Mouse (Mus musculus) embryonic facial prominence, embryonic 11.5 days (tissue): ENCODE measurements around the gene Pik3cb. TPM values are rescaled to one million over a fixed set of nuclear protein-coding genes. Genes with fewer than 3 reads are reported as not detected.

Source experiments
- ATAC-seq: fragments of 200-750 bp; cut with Nextera tagmentation; replicated peaks from 2 replicates; pipeline ENCODE4 v1.8.0; 2017; ENCODE audit warnings: low read depth; ENCODE audit not compliant: insufficient number of reproducible peaks, low FRiP score, low TSS enrichment
- DNase-seq: peaks from one replicate; pipeline ENCODE4 v3.0.0-alpha.2; 2015; ENCODE audit warnings: low spot score
- H3K27ac ChIP-seq: fragments of 300-500 bp; sonication (generic); replicated peaks from 2 replicates; pipeline ENCODE4 v1.5.1; 2014; ENCODE audit warnings: mild to moderate bottlenecking, low read depth, low read length, control low read depth
- H3K27me3 ChIP-seq: fragments of 300-500 bp; sonication (generic); 2 replicates; pipeline ENCODE4 v1.6.1; 2014; ENCODE audit warnings: mild to moderate bottlenecking, low read length, moderate library complexity, mixed read lengths; ENCODE audit not compliant: control insufficient read depth, insufficient read depth
- H3K36me3 ChIP-seq: fragments of 300-500 bp; sonication (generic); replicated peaks from 2 replicates; pipeline ENCODE4 v1.6.1; 2014; ENCODE audit warnings: low read depth, mild to moderate bottlenecking, low read length, moderate library complexity, mixed read lengths; ENCODE audit not compliant: control insufficient read depth, insufficient read depth
- H3K4me1 ChIP-seq: fragments of 300-500 bp; sonication (generic); 2 replicates; pipeline ENCODE4 v1.6.1; 2014; ENCODE audit warnings: low read length, mixed read lengths; ENCODE audit not compliant: control insufficient read depth, insufficient read depth
- H3K4me2 ChIP-seq: fragments of 300-500 bp; sonication (generic); 2 replicates; pipeline ENCODE4 v1.6.1; 2014; ENCODE audit warnings: low read depth, mild to moderate bottlenecking, control low read depth, low read length, moderate library complexity
- H3K4me3 ChIP-seq: fragments of 300-500 bp; sonication (generic); 2 replicates; pipeline ENCODE4 v1.5.1; 2014; ENCODE audit warnings: low read depth, low read length, control low read depth
- H3K9ac ChIP-seq: fragments of 300-500 bp; sonication (generic); replicated peaks from 2 replicates; pipeline ENCODE4 v1.6.1; 2014; ENCODE audit warnings: mild to moderate bottlenecking, control low read depth, low read length
- H3K9me3 ChIP-seq: fragments of 300-500 bp; sonication (generic); replicated peaks from 2 replicates; pipeline ENCODE4 v1.6.1; 2016; ENCODE audit warnings: mild to moderate bottlenecking, low read length, inconsistent platforms, mixed read lengths; ENCODE audit not compliant: control insufficient read depth
- WGBS: fragments of 180-500 bp; shearing (Covaris S2); extraction: QIAGEN DNeasy Blood & Tissue Kit; methylation state at CpG from one replicate; pipeline ENCODE4 v1.1.7; 2014; 5-methylcytosine and 5-hydroxymethylcytosine counted together
- polyA plus RNA-seq: library from polyadenylated mRNA; unstranded; fragments of >200 nt; fragmentation: Nextera tagmentation; extraction: Ambion mirVana; gene quantifications from 2 replicates; pipeline ENCODE4 v1.2.1, GENCODE M21; 2014

Gene Pik3cb
- polyA plus RNA-seq, 1 experiment from 2014 or later = 0.90 TPM

GRCm38 (mm10) chr9:99095192-99095591 is 45.2 kb downstream of the Pik3cb start:
- Histone ChIP-seq H3K9me3 (no peaks in the 10 kb centered on the region), H3K27me3 (no peaks in the 10 kb centered on the region), H3K4me3 (no peak overlapping the region), H3K9ac (no peak overlapping the region), H3K36me3 (no peaks in the 10 kb centered on the region), H3K27ac (no peak overlapping the region), H3K4me2 (no peak overlapping the region), H3K4me1 (no peaks in the 10 kb centered on the region)
- DNase-seq (no peak), ATAC-seq (no peak)
- 88% methylated on average over 7 of the region's 7 CpGs for WGBS

- Histone ChIP-seq H3K27me3 (no peaks in the 10 kb centered on the region), H3K4me1 (no peaks in the 10 kb centered on the region)
- WGBS = 83% methylated on average over 4 of the region's 4 CpGs
These were observed 49.9 kb downstream of the Pik3cb start for GRCm38 (mm10) chr9:99090546-99090945.

GRCm38 (mm10) chr9:99089904-99090303 is 50.5 kb downstream of the Pik3cb start:
- Histone ChIP-seq H3K4me1 (no peaks in the 10 kb centered on the region), H3K36me3 (no peaks in the 10 kb centered on the region), H3K9ac (no peak overlapping the region), H3K4me2 (no peak overlapping the region), H3K27ac (no peak overlapping the region), H3K9me3 (no peaks in the 10 kb centered on the region), H3K27me3 (no peaks in the 10 kb centered on the region), H3K4me3 (no peak overlapping the region)
- DNase-seq (no peak), ATAC-seq (no peak)
- WGBS = 90% methylated on average over 4 of the region's 4 CpGs

More at GRCm38 (mm10) chr9:99090546-99090945, 49.9 kb downstream of the Pik3cb start:
- H3K9me3 ChIP-seq = no peaks in the 10 kb centered on the region
- no peak overlapping the region for H3K27ac ChIP-seq
- ATAC-seq (no peak), DNase-seq (no peak)
- no peak overlapping the region for H3K4me2 ChIP-seq
- no peak overlapping the region for H3K9ac ChIP-seq
- no peaks in the 10 kb centered on the region for H3K36me3 ChIP-seq
- H3K4me3 ChIP-seq = no peak overlapping the region

GRCm38 (mm10) chr9:99081718-99082117 is 58.7 kb downstream of the Pik3cb start:
- ATAC-seq (no peak), DNase-seq (no peak)
- H3K27me3 ChIP-seq = no peaks in the 10 kb centered on the region
- H3K9me3 ChIP-seq = no peaks in the 10 kb centered on the region
- H3K9ac ChIP-seq = no peak overlapping the region
- H3K27ac ChIP-seq = no peak overlapping the region
- WGBS = 93% methylated on average over 5 of the region's 5 CpGs
- H3K4me1 ChIP-seq = no peaks in the 10 kb centered on the region
- no peak overlapping the region for H3K4me3 ChIP-seq
- H3K4me2 ChIP-seq = no peak overlapping the region
- no peaks in the 10 kb centered on the region; the same call in 1 of the 2 replicates for H3K36me3 ChIP-seq

GRCm38 (mm10) chr9:99081308-99081707 is 59.1 kb downstream of the Pik3cb start:
- WGBS = 83% methylated on average over 3 of the region's 3 CpGs
- Histone ChIP-seq H3K27ac (no peak overlapping the region), H3K36me3 (no peaks in the 10 kb centered on the region; the same call in 1 of the 2 replicates), H3K27me3 (no peaks in the 10 kb centered on the region), H3K9me3 (no peaks in the 10 kb centered on the region), H3K4me3 (no peak overlapping the region), H3K9ac (no peak overlapping the region), H3K4me2 (no peak overlapping the region), H3K4me1 (no peaks in the 10 kb centered on the region)
- DNase-seq (no peak), ATAC-seq (no peak)

GRCm38 (mm10) chr9:99080657-99081056 is 59.8 kb downstream of the Pik3cb start:
- 99% methylated on average over 2 of the region's 2 CpGs for WGBS
- ATAC-seq = no peak
- no peak overlapping the region for H3K9ac ChIP-seq
- no peaks in the 10 kb centered on the region for H3K9me3 ChIP-seq
- H3K4me3 ChIP-seq = no peak overlapping the region
- no peak overlapping the region for H3K27ac ChIP-seq
- H3K36me3 ChIP-seq = no peaks in the 10 kb centered on the region; the same call in 1 of the 2 replicates
- H3K4me1 ChIP-seq = no peaks in the 10 kb centered on the region
- DNase-seq = no peak
- H3K4me2 ChIP-seq = no peak overlapping the region
- H3K27me3 ChIP-seq = no peaks in the 10 kb centered on the region

- no peak overlapping the region for H3K4me3 ChIP-seq
- H3K9ac ChIP-seq = no peak overlapping the region
- 81% methylated on average over 2 of the region's 2 CpGs for WGBS
- no peaks in the 10 kb centered on the region for H3K27me3 ChIP-seq
- H3K36me3 ChIP-seq = no peaks in the 10 kb centered on the region
- no peaks in the 10 kb centered on the region for H3K4me1 ChIP-seq
- ATAC-seq (no peak), DNase-seq (no peak)
- no peaks in the 10 kb centered on the region for H3K9me3 ChIP-seq
- H3K27ac ChIP-seq = no peak overlapping the region
- H3K4me2 ChIP-seq = no peak overlapping the region
These were observed 66.0 kb downstream of the Pik3cb start for GRCm38 (mm10) chr9:99074462-99074861.

- H3K9ac ChIP-seq = no peak overlapping the region
- no peaks in the 10 kb centered on the region for H3K9me3 ChIP-seq
- H3K4me2 ChIP-seq = no peak overlapping the region
- H3K27me3 ChIP-seq = no peaks in the 10 kb centered on the region
- no peaks in the 10 kb centered on the region for H3K36me3 ChIP-seq
- H3K4me1 ChIP-seq = no peaks in the 10 kb centered on the region
- no peak overlapping the region for H3K27ac ChIP-seq
- DNase-seq (no peak), ATAC-seq (no peak)
- WGBS = 52% methylated on average over 4 of the region's 4 CpGs
- no peak overlapping the region for H3K4me3 ChIP-seq
These were observed 67.9 kb downstream of the Pik3cb start for GRCm38 (mm10) chr9:99072538-99072937.
